Mouse (Mus musculus) heart, postnatal 0 days (tissue): ENCODE measurements at regions not wholly inside any gene's neighbourhood (a gene's known extent, or its start where the extent isn't known, plus 50 kb on each side); places are given as distances from the start of the nearest gene placed in this dataset.

Source experiments
- ATAC-seq: fragments of 200-750 bp; cut with Nextera tagmentation; 2 replicates; pipeline ENCODE4 v1.8.0; 2017; ENCODE audit warnings: low read depth, moderate number of reproducible peaks, moderate library complexity; ENCODE audit not compliant: insufficient read depth
- DNase-seq: peaks from one replicate; pipeline ENCODE4 v3.0.0-alpha.2; 2016; ENCODE audit warnings: low spot score
- H3K27ac ChIP-seq: fragments of 300-500 bp; sonication (generic); 2 replicates; pipeline ENCODE4 v1.5.1; 2014; ENCODE audit warnings: low read depth, mild to moderate bottlenecking
- H3K27me3 ChIP-seq: fragments of 300-500 bp; sonication (generic); 2 replicates; pipeline ENCODE4 v1.6.1; 2014; ENCODE audit warnings: low read length, mixed read lengths; ENCODE audit not compliant: control insufficient read depth, insufficient read depth
- H3K36me3 ChIP-seq: fragments of 300-500 bp; sonication (generic); replicated peaks from 2 replicates; pipeline ENCODE4 v1.6.1; 2014; ENCODE audit warnings: low read length, mixed read lengths; ENCODE audit not compliant: control insufficient read depth, insufficient read depth
- H3K4me1 ChIP-seq: fragments of 300-500 bp; sonication (generic); 2 replicates; pipeline ENCODE4 v1.6.1; 2014; ENCODE audit warnings: antibody characterized with exemption; ENCODE audit not compliant: control insufficient read depth, insufficient read depth
- H3K4me2 ChIP-seq: fragments of 300-500 bp; sonication (generic); 2 replicates; pipeline ENCODE4 v1.6.1; 2014; ENCODE audit warnings: low read depth, mild to moderate bottlenecking, low read length, moderate library complexity
- H3K4me3 ChIP-seq: fragments of 300-500 bp; sonication (generic); 2 replicates; pipeline ENCODE4 v1.5.1; 2014; ENCODE audit warnings: low read depth, low read length
- H3K9ac ChIP-seq: fragments of 300-500 bp; sonication (generic); replicated peaks from 2 replicates; pipeline ENCODE4 v1.6.1; 2014; ENCODE audit warnings: low read depth, low read length, mixed read lengths
- H3K9me3 ChIP-seq: fragments of 300-500 bp; sonication (generic); replicated peaks from 2 replicates; pipeline ENCODE4 v1.6.1; 2016; ENCODE audit warnings: low read length; ENCODE audit not compliant: control insufficient read depth
- CTCF ChIP-seq: IDR thresholded peaks from 2 replicates; pipeline ENCODE4 v1.5.1; 2016; ENCODE audit warnings: antibody characterized with exemption, control low read depth, low read depth
- EP300 ChIP-seq: IDR thresholded peaks from 2 replicates; pipeline ENCODE4 v1.6.1; 2016; ENCODE audit warnings: antibody characterized with exemption, low read depth
- whole genome bisulfite sequencing: fragments of 180-500 bp; shearing (Covaris S2); extraction: QIAGEN DNeasy Blood & Tissue Kit; methylation state at CpG from one replicate; pipeline ENCODE4 v1.1.7; 2014; 5-methylcytosine and 5-hydroxymethylcytosine counted together

DNA sequence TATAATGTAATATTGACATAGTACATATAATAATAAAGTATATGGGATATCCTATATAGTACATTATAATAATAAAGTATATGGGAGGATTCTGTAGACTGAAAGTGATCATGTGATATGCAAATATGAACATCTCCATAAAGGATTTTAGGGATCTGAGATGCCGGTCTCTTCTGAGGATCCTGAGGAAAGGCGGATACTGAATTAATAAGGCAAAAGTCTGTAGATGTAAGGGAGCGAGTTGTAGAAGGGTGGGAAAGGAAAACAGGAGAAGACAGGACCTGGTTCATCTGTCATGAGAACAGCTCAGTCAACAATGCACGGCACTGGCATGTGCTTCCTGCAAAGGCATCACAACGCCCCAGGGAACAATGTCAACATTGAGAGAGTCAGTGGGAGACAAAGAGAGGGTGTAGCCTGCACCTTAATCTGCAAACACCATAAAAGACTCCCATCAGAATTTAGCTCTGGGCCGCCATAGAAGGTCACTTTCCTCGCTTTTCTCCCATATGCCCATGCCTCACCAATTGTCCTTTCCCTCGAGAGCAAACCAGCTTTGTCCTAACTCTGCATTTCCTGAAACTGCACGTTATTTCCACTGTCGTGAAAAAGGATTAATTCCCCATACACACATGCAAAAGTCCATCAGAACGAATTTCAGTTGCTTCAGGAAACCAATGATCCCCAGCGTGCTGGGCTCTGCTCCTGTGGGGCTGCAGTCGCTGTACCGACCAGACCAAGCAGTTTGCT is 53.7 kb upstream of the Cpm start:
- 65% methylated on average over 14 of the region's 14 CpGs for WGBS
- DNase-seq (no peak), ATAC-seq (no peak)
- no peak overlapping the region for H3K4me2 ChIP-seq
- H3K27me3 ChIP-seq, result peaks cover 19% of the 10 kb centered on the region
- no peak overlapping the region for H3K4me3 ChIP-seq
- H3K9me3 ChIP-seq, result no peaks in the 10 kb centered on the region
- no peaks in the 10 kb centered on the region for H3K4me1 ChIP-seq
- TF ChIP-seq CTCF (no peak), EP300 (no peak)
- H3K9ac ChIP-seq, result no peak overlapping the region
- H3K36me3 ChIP-seq, result no peaks in the 10 kb centered on the region
- H3K27ac ChIP-seq, result no peak overlapping the region

DNA sequence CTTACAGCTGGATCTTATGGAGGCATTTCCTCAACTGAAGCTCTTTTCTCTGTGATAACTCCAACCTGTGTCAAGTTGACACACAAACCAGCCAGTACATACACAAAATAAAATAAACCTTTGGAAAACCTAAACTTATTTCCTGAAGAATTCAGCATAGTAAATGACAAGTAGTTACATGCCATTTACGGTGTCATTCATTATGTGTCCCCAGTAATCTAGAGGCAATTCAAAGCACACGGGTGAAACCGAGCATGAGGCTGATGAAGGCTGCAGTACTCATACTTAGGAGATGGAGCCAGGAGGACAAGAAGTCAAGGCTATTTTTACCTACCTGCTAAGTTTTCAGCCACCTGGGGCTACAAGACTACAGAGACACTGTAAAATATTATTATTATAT is 54.4 kb upstream of the Cpm start:
- no peak overlapping the region for H3K4me3 ChIP-seq
- no peaks in the 10 kb centered on the region for H3K9me3 ChIP-seq
- no peak overlapping the region for H3K27ac ChIP-seq
- no peak overlapping the region for H3K4me2 ChIP-seq
- ATAC-seq (no peak), DNase-seq (no peak)
- H3K9ac ChIP-seq, result no peak overlapping the region
- TF ChIP-seq EP300, result no peak
- no peaks in the 10 kb centered on the region for H3K4me1 ChIP-seq
- peaks cover 25% of the 10 kb centered on the region for H3K27me3 ChIP-seq
- 87% methylated on average over 3 of the region's 3 CpGs for WGBS
- H3K36me3 ChIP-seq, result no peaks in the 10 kb centered on the region

DNA sequence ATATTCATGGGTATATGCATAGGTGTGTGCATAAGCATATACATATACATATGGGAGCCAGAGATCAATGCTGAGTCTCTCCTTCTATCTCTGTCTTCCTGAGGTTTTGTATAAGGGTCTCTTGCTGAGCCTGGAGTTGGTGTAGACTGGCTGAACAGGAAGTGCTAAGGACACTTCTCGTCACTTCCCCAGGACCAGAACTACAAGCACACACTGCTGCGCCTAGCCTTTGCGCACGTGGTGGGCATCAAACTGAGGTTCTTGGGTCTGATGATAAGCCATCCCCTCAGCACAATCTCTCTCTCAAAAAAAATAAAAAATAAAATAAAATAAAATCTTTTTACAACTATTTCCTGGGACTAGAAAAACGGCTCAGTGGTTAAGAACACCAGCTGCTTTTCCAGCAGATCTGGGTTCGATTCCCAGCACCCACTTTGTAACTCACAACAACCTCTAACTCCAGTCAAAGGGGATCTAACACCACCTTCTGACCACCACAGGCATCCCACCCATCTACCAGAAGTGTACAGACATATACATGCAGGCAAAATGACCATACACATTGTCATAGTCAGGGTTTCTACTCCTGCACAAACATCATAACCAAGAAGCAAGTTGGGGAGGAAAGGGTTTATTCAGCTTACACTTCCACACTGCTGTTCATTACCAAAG is 55.1 kb upstream of the Cpm start:
- Histone ChIP-seq H3K9ac (no peak overlapping the region), H3K9me3 (no peaks in the 10 kb centered on the region), H3K36me3 (no peaks in the 10 kb centered on the region), H3K4me2 (no peak overlapping the region), H3K27ac (no peak overlapping the region), H3K4me3 (no peak overlapping the region), H3K27me3 (peaks cover 27% of the 10 kb centered on the region), H3K4me1 (no peaks in the 10 kb centered on the region)
- ATAC-seq (no peak), DNase-seq (no peak)
- TF ChIP-seq EP300, result no peak
- no peak for TF ChIP-seq CTCF
- 86% methylated on average over 6 of the region's 6 CpGs for WGBS

DNA sequence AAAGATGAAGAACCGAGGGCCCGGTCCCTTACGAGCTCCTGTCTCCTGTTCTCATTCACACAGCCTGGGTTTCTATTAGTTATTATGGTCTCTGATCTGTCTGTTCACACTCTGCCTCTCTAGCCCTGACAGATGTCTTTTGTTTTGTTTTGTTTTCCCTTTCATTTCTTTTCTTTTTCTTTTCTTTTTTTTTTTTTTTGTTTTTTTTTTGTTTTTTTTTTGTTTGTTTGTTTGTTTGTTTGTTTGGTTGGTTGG is 55.8 kb upstream of the Cpm start:
- no peak for ATAC-seq
- H3K9ac ChIP-seq, result no peak overlapping the region
- H3K4me2 ChIP-seq, result no peak overlapping the region
- no peak overlapping the region for H3K27ac ChIP-seq
- H3K36me3 ChIP-seq, result no peaks in the 10 kb centered on the region
- WGBS, result 85% methylated on average over 3 of the region's 3 CpGs
- no peak overlapping the region for H3K4me3 ChIP-seq
- H3K4me1 ChIP-seq, result no peaks in the 10 kb centered on the region
- peaks cover 27% of the 10 kb centered on the region for H3K27me3 ChIP-seq
- no peaks in the 10 kb centered on the region for H3K9me3 ChIP-seq
- no peak for DNase-seq
- TF ChIP-seq CTCF, result no peak
- no peak for TF ChIP-seq EP300

DNA sequence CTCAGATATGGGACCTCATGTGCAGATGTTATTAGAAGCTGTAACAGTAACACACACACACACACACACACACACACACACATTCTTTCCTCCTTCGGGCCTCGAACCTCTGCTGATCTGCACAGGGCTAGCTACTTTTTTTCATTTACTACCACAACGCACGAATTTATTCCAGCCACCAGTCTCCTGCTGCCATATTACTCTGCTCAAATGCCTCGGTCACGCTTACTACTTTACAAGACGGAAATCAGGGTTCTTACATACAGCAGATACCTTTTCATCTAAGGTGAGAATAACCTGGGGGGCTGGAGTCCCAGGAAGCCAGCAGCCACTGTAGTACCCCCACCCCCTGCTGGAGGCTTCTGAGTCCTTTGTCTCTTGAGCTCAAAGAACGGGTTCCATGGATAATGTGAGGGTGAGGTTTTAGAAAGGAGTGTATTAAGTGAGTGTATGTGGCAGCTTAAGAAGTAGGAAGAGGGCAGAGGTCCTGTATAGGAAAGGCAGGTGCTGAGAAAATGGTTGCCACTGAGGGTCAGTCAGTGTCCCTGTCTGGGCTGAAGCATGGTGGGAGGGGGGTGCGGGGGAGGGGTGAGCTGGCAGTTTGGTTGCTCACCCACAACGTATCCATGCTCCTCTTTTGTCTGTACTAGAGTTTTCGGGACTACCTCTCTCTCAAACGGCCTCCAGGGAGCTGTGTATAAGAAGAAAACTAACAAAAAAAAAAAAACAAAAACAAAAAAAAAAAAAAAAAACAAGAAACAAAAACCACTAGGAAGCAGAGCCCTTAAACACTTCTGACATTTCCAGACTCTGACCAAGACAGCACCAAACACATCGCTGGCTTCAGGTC is 56.3 kb upstream of the Cpm start:
- DNase-seq (no peak), ATAC-seq (no peak)
- Histone ChIP-seq H3K4me1 (no peaks in the 10 kb centered on the region), H3K4me2 (no peak overlapping the region), H3K27ac (no peak overlapping the region), H3K4me3 (no peak overlapping the region), H3K9me3 (no peaks in the 10 kb centered on the region), H3K36me3 (no peaks in the 10 kb centered on the region), H3K9ac (no peak overlapping the region), H3K27me3 (peaks cover 27% of the 10 kb centered on the region)
- TF ChIP-seq CTCF, result no peak
- TF ChIP-seq EP300, result no peak
- WGBS, result 60% methylated on average over 13 of the region's 13 CpGs
